Mouse (Mus musculus): ENCODE data around the gene Rbm46. TPM values are rescaled to one million over a fixed set of nuclear protein-coding genes. Genes with fewer than 3 reads are reported as not detected.

The Rbm46 gene
- polyA plus RNA-seq, 1 experiment from 2014 or later = 1.2 TPM

- Histone ChIP-seq H3K36me3 (ENCODE audit: control insufficient read depth, insufficient read depth, low read length) (no peaks in the 10 kb centered on the region), H3K9ac (ENCODE audit: low read length) (no peak overlapping the region), H3K9me3 (ENCODE audit: control insufficient read depth, low read length) (no peaks in the 10 kb centered on the region), H3K27me3 (ENCODE audit: control insufficient read depth, insufficient read depth, low read length) (no peaks in the 10 kb centered on the region), H3K4me1 (replicated peaks; ENCODE audit: control insufficient read depth, insufficient read depth) (no peaks in the 10 kb centered on the region), H3K4me3 (ENCODE audit: low read depth, low read length) (no peak overlapping the region), H3K4me2 (replicated peaks; ENCODE audit: low read depth) (no peak overlapping the region), H3K27ac (replicated peaks) (no peak overlapping the region)
- WGBS = 86% methylated on average over 9 of the region's 9 CpGs
- ATAC-seq (ENCODE audit: low FRiP score, low TSS enrichment) (no peak), DNase-seq (ENCODE audit: low spot score) (no peak)
- TF ChIP-seq CTCF (IDR thresholded peaks at IDR 0.05; ENCODE audit: low read depth) (no peak), EP300 (optimal IDR thresholded peaks at IDR 0.05) (no peak)
Observed at GRCm38 (mm10) chr3:82825165-82825564, 51.1 kb downstream of the Rbm46 start.

- Histone ChIP-seq H3K4me1 (replicated peaks; ENCODE audit: control insufficient read depth, insufficient read depth) (no peaks in the 10 kb centered on the region), H3K4me3 (ENCODE audit: low read depth, low read length) (no peak overlapping the region), H3K36me3 (ENCODE audit: control insufficient read depth, insufficient read depth, low read length) (no peaks in the 10 kb centered on the region), H3K9me3 (ENCODE audit: control insufficient read depth, low read length) (no peaks in the 10 kb centered on the region), H3K27ac (replicated peaks) (no peak overlapping the region), H3K27me3 (ENCODE audit: control insufficient read depth, insufficient read depth, low read length) (no peaks in the 10 kb centered on the region), H3K4me2 (replicated peaks; ENCODE audit: low read depth) (no peak overlapping the region), H3K9ac (ENCODE audit: low read length) (no peak overlapping the region)
- no peak for DNase-seq (ENCODE audit: low spot score)
- WGBS = 80% methylated on average over 3 of the region's 3 CpGs
- no peak for ATAC-seq (ENCODE audit: low FRiP score, low TSS enrichment)
- TF ChIP-seq CTCF (IDR thresholded peaks at IDR 0.05; ENCODE audit: low read depth) (no peak), EP300 (optimal IDR thresholded peaks at IDR 0.05) (no peak)
Observed at GRCm38 (mm10) chr3:82811851-82812250, 64.4 kb downstream of the Rbm46 start.

- DNase-seq (ENCODE audit: low spot score) = no peak
- no peak overlapping the region for H3K27ac ChIP-seq (replicated peaks)
- H3K9ac ChIP-seq (ENCODE audit: low read length) = no peak overlapping the region
- H3K4me3 ChIP-seq (ENCODE audit: low read depth, low read length) = no peak overlapping the region
- no peak for ATAC-seq (ENCODE audit: low FRiP score, low TSS enrichment)
- H3K9me3 ChIP-seq (ENCODE audit: control insufficient read depth, low read length) = no peaks in the 10 kb centered on the region
- no peaks in the 10 kb centered on the region for H3K4me1 ChIP-seq (replicated peaks; ENCODE audit: control insufficient read depth, insufficient read depth)
- no peaks in the 10 kb centered on the region for H3K36me3 ChIP-seq (ENCODE audit: control insufficient read depth, insufficient read depth, low read length)
- H3K4me2 ChIP-seq (replicated peaks; ENCODE audit: low read depth) = no peak overlapping the region
- TF ChIP-seq CTCF (IDR thresholded peaks at IDR 0.05; ENCODE audit: low read depth) (no peak), EP300 (optimal IDR thresholded peaks at IDR 0.05) (no peak)
- H3K27me3 ChIP-seq (ENCODE audit: control insufficient read depth, insufficient read depth, low read length) = no peaks in the 10 kb centered on the region
- 81% methylated on average over 7 of the region's 7 CpGs for WGBS
Observed at GRCm38 (mm10) chr3:82810334-82811120, 65.8 kb downstream of the Rbm46 start.

- 57% methylated on average over 7 of the region's 7 CpGs for WGBS
- ATAC-seq (ENCODE audit: low FRiP score, low TSS enrichment) = no peak
Observed at GRCm38 (mm10) chr3:82809769-82810168, 66.5 kb downstream of the Rbm46 start.

GRCm38 (mm10) chr3:82808323-82808911 lies 67.9 kb downstream of the Rbm46 start:
- H3K9ac ChIP-seq (ENCODE audit: low read length) = no peak overlapping the region
- DNase-seq (ENCODE audit: low spot score) (no peak), ATAC-seq (ENCODE audit: low FRiP score, low TSS enrichment) (no peak)
- H3K9me3 ChIP-seq (ENCODE audit: control insufficient read depth, low read length) = no peaks in the 10 kb centered on the region
- H3K4me2 ChIP-seq (replicated peaks; ENCODE audit: low read depth) = no peak overlapping the region
- no peak overlapping the region for H3K27ac ChIP-seq (replicated peaks)
- WGBS = 82% methylated on average over 1 of the region's 1 CpGs
- TF ChIP-seq CTCF (IDR thresholded peaks at IDR 0.05; ENCODE audit: low read depth) (no peak), EP300 (optimal IDR thresholded peaks at IDR 0.05) (no peak)
- H3K4me1 ChIP-seq (replicated peaks; ENCODE audit: control insufficient read depth, insufficient read depth) = no peaks in the 10 kb centered on the region
- no peaks in the 10 kb centered on the region for H3K27me3 ChIP-seq (ENCODE audit: control insufficient read depth, insufficient read depth, low read length)
- no peak overlapping the region for H3K4me3 ChIP-seq (ENCODE audit: low read depth, low read length)
- no peaks in the 10 kb centered on the region for H3K36me3 ChIP-seq (ENCODE audit: control insufficient read depth, insufficient read depth, low read length)

More at GRCm38 (mm10) chr3:82809769-82810168, 66.5 kb downstream of the Rbm46 start:
- H3K4me1 ChIP-seq (replicated peaks; ENCODE audit: control insufficient read depth, insufficient read depth) = no peaks in the 10 kb centered on the region
- TF ChIP-seq EP300 (optimal IDR thresholded peaks at IDR 0.05) (no peak), CTCF (IDR thresholded peaks at IDR 0.05; ENCODE audit: low read depth) (no peak)
- no peak overlapping the region for H3K27ac ChIP-seq (replicated peaks)
- no peak overlapping the region for H3K9ac ChIP-seq (ENCODE audit: low read length)
- DNase-seq (ENCODE audit: low spot score) = no peak
- no peaks in the 10 kb centered on the region for H3K9me3 ChIP-seq (ENCODE audit: control insufficient read depth, low read length)
- no peak overlapping the region for H3K4me3 ChIP-seq (ENCODE audit: low read depth, low read length)
- H3K36me3 ChIP-seq (ENCODE audit: control insufficient read depth, insufficient read depth, low read length) = no peaks in the 10 kb centered on the region
- no peak overlapping the region for H3K4me2 ChIP-seq (replicated peaks; ENCODE audit: low read depth)
- H3K27me3 ChIP-seq (ENCODE audit: control insufficient read depth, insufficient read depth, low read length) = no peaks in the 10 kb centered on the region

- H3K27ac ChIP-seq (replicated peaks) = no peak overlapping the region
- H3K4me3 ChIP-seq (ENCODE audit: low read depth, low read length) = no peak overlapping the region
- no peaks in the 10 kb centered on the region for H3K9me3 ChIP-seq (ENCODE audit: control insufficient read depth, low read length)
- ATAC-seq (ENCODE audit: low FRiP score, low TSS enrichment) (no peak), DNase-seq (ENCODE audit: low spot score) (no peak)
- WGBS = 71% methylated on average over 7 of the region's 7 CpGs
- no peaks in the 10 kb centered on the region for H3K36me3 ChIP-seq (ENCODE audit: control insufficient read depth, insufficient read depth, low read length)
- no peak for TF ChIP-seq CTCF (IDR thresholded peaks at IDR 0.05; ENCODE audit: low read depth)
- TF ChIP-seq EP300 (optimal IDR thresholded peaks at IDR 0.05) = no peak
- no peak overlapping the region for H3K4me2 ChIP-seq (replicated peaks; ENCODE audit: low read depth)
- no peaks in the 10 kb centered on the region for H3K4me1 ChIP-seq (replicated peaks; ENCODE audit: control insufficient read depth, insufficient read depth)
- no peaks in the 10 kb centered on the region for H3K27me3 ChIP-seq (ENCODE audit: control insufficient read depth, insufficient read depth, low read length)
- H3K9ac ChIP-seq (ENCODE audit: low read length) = no peak overlapping the region
Observed at GRCm38 (mm10) chr3:82805291-82805690, 71.0 kb downstream of the Rbm46 start.
